Mouse (Mus musculus): ENCODE results near the gene Cacul1.

The Cacul1 gene

DNA sequence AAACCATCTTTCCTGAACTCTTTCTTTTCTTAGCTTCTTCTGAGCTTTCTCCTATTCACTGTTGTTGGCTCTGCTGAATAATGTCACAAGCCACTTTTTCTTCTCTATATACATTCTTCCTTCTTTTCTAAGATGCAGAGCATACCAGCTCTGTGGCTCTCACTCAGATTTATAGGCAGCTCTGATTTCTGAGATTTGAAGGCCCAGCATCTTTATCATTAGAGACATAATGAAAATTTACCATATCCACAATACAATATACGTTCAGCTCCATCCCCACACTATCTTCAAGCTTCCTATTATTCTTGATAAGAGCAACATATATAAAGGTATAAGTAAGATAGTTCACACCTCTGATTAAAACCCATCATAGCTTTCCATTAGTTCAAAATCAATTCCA is 50.7 kb downstream of the Cacul1 start:
- no peak for DNase-seq (ENCODE audit: low spot score)

DNA sequence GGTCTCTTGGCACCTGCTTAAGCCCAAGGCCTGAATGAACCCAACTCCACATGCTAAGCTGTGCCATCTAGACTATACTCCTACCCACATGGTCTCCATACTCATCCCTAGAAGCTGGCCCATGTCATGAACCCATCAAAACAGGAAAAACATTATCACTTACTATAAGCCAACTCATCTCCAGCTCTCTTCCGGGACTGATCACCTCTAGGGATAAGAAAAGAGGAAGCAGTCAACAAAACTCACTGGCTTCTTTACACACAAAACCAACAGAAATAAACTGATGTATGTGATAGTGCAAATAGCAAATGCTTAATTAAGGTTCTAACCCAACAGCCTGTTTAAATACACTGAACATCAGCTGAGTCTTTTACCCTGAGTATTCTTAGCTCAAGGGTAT is 51.5 kb downstream of the Cacul1 start:
- DNase-seq (ENCODE audit: low spot score), result no peak

DNA sequence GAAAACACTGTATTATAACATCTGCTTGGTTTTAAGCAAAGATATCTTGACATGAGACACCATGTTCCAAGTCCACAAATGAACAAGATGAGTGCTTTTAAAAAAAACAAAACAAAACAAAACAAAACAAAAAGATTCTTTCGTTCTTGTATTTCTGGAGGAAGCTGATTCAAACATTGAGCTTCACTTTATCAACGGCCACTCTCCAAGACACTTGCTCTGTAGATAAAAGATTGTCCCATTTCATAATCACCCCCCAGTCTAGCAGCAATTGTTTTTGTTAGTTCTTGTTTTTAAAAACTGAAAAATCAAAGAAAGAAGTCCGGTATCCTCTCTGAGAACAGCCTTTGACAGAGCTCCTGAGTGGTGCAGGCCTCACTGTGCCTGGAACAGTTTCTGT is 52.2 kb downstream of the Cacul1 start:
- no peak for DNase-seq (ENCODE audit: low spot score)

DNA sequence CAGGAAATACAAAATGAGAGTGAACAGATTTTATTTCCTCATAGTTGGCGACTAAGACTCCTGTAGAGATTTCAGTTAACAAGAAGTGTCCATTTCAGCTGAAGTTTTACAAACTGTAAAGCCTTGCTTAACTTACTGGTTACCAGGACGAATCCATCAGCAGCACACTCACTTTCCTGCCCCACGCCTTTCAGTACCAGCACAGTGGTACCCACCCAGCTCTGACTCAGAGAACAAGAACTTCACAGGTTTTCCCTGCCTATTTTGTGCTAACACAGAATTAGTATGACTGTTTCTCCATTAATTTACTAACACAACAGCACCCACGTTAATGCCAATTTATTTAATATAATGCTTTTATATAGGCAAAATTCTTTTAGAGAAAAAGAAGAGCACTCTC is 53.9 kb downstream of the Cacul1 start:
- no peak for DNase-seq (ENCODE audit: low spot score)

DNA sequence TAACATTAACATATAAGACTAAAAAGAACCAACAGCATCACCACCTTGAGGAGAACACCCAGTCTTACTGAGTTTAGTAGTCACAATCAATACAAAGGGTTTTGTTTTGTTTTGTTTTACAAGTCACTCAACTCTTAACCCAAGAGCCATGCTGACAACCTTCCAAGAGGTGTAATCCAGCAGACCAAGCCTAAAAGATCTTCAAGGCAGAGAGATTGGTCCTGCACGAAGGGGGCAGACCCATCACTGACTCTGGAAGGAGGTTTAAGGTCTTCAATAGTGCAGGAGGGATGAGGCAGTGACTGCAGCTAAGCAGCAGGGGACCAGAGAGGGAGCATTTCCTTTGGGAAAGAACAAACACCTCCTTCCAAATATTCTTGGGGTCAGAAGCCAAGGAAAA is 55.7 kb downstream of the Cacul1 start:
- no peak for DNase-seq (ENCODE audit: low spot score)

DNA sequence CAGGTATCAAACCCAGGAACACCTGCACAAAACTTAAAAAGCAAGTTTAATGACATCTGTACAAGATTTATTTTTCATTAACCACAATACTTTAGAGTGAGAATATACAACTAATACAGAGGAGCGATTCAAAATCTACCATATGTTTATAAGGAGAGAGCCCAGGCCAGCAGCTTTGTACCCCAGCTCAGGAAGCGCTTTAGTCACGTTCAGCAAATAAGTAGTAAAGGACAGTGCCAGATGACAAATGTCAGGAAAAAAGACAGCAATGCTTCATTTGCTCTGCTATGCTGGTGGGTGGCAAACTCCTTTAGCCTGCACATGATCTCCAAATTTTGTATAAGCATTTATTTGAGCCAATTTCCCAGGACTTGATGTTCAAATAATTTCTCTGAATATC is 56.1 kb downstream of the Cacul1 start:
- no peak for DNase-seq (ENCODE audit: low spot score)

DNA sequence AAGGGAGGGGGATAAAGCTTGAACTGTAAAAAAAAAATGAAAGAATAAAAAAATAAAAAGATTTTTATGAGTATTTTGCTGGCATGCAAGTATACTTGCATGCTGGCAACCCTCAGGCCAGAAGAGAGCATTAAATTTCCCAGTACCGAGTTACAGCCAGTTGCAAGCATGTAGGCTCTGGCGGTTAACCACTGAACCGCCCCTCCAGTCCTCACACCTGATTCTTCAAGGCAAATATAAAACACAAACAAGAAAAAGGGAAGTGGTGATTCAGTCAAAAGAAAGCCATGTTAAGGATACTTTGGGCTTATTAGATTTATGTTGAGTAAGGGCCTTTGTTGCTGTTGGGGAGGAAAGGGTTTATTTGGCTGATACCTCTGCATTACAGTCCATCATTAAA is 60.7 kb downstream of the Cacul1 start:
- DNase-seq (ENCODE audit: low spot score), result no peak

DNA sequence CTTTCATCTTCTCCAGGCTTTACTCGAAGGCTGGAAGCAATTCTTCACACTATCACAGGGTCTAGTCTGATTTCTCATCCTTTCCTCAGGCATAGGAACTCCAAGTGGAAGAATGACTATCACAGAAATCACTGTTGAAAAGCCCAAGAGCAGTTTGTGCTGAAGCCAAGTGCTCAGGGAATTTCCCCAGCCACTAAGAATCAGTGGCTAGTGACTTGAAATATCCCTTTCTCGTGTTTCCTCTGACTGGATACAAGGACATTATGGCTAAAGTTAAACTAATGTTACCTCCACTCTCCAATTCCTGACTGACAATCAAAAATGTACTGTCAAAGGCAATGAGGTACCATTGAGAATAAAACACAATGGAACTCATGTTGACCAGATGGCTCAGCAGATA is 65.8 kb downstream of the Cacul1 start:
- DNase-seq (ENCODE audit: low spot score), result no peak

DNA sequence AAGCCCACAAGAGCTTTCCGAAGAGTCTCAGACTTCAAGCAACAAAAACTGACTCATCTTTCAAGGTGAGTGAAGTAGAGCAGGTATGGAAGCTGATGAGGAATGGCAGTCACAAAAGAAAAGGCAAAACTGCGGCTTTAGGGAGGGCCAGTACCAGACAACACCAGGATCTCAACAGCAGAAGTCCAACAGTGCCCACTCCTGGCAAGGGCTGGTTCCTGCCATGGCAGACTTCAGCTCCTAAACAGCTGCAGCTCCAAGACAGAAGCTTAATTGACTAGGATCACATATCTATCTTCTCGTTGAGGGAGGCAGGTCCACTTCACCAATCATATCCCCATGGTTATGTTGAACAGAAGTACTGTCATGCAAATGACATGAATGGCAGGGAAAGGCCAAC is 67.4 kb downstream of the Cacul1 start:
- DNase-seq (ENCODE audit: low spot score), result no peak

DNA sequence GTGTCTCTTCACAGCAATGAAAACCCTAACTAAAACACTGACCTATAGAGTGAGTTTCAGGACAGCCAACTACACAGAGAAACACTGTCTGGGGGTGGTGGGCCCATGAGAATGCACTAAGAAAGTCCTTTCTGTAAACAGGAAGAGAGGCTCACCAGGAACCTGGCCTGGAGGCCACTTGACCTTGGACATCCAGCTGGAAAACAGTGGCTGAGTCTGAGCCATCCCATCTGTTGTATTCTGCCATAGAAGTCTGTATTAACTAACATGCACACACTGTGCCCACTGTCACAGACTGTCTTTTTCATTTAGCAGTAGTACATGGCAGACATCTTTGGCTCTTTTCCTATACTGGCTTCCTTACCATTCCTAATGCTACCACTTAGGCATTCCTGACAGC is 80.6 kb downstream of the Cacul1 start:
- DNase-seq (ENCODE audit: low spot score), result peak; percentile 3

DNA sequence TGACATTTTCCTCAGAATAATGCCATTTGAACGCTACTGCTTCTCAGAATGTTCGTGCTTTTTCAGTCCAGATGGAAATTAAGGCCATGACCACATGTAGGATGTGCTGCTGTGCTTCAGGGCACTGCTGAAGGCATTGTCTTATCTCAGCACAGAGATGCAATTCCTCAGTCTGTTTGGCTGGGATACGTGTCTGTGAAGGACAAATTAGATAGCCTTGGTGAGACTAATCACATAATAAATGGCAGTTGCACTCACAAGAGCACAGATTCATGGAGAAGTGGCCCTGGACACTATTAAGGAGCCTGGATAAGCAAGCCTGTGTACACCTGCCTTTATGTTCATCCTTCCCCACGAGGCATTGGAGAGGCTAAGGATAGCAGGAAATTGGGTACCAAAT is 83.7 kb downstream of the Cacul1 start:
- no peak for DNase-seq (ENCODE audit: low spot score)

DNA sequence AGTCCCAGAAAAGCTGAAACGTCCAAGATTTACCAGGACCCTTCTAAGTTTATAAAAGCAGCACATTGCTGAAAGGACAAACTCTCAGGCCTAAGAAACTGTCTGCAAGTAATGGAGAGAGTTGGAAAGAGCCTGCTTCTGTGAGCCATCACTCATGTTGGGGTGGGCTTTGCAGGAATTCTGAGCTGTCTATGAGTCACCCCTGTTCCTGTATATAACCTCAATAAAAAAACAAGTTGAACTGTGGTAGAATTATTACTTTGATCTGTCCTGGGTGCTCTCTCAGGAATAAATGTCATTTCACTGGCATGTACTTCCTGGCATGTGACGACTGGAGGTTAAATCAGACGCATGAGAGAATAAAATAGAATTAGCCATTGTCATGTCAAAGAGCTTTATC is 85.1 kb downstream of the Cacul1 start:
- no peak for DNase-seq (ENCODE audit: low spot score)

DNA sequence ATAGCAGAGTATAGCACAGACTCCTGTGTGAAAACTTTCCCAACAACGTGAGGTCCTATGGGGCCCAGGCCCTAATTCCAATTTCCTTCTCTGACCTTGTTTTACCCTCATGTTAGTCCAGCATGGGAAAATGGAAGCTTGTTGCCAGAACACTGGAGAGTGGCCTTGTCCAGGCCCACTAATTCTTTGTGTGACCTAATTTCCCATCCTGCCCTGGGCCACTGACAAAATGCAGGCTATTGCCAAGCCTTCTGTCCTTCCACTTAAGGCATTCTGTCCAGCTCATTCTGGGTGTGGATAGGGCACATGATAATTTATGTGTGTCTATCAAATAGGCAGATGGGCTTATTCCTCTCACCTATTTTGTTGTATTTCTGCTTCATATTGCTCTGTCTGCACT is 91.3 kb downstream of the Cacul1 start:
- DNase-seq (ENCODE audit: low spot score), result no peak

DNA sequence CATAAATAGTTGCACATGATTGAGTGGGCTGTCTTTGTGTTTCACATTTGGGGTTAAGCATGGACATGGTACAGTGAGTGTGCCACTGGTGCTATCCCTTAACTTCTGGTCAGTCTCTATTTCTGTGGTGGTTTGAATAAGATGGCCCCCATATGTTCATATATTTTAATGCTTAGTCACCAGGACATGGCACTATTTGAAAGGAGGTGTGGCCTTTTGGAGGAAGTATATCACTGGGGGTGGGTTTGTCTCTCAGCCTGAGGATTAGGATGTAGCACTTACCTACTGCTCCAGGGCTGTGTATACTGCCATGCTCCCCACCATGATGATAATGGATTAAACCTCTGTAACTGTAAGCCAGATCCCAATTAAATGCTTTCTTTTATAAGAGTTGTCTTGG is 95.6 kb downstream of the Cacul1 start:
- DNase-seq (ENCODE audit: low spot score), result no peak

DNA sequence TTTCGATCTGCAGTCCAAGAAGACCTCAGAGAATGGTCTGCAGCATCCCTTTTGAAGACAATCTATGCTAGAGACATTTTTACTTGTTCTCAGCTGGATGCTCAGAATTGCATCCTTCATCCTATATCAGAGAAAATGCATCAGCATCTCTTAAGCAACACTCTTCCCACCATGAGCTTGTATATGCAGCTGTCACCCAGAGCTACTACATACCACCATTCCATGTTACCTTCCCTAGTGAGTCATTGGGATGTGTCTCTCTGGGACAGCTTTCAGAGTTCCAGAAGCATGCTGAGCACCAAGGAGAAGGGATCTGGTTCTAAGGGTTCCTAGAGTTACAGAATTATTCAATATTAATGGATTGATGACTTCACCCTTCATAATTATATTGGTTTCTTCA is 102.0 kb downstream of the Cacul1 start:
- DNase-seq (ENCODE audit: low spot score), result no peak

DNA sequence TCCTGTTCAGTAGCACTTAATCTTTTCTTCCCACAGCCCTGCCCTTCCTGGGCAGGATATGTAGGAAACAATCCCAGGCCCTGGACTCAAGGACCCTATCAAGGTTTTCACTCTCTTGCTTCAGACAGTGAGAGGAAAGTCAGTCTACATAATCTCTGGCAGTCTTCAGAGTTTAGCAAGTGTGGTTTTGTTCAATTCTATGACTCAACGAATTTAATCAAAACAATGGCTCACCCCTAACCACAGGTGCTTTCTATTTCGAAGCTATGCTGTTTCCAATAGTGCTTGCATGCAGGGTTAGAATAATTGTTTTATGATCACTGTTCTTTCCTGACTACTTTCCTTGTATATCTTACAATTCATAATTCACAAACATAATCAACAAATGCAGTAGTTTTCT is 103.0 kb downstream of the Cacul1 start:
- no peak for DNase-seq (ENCODE audit: low spot score)
